Mouse (Mus musculus): ENCODE results near the gene Nat8f1. TPM values are rescaled to one million over a fixed set of nuclear protein-coding genes. Genes with fewer than 3 reads are reported as not detected.
"Not testable (repeated sequence)": the region's sequence is repeated elsewhere in the genome, so short reads cannot be mapped to it uniquely, and the experiment has no call there.

Nat8f1 gene
- total and polyA plus RNA-seq, 3 experiments = 39.2 to 85.2 (median 43.6) TPM

DNA sequence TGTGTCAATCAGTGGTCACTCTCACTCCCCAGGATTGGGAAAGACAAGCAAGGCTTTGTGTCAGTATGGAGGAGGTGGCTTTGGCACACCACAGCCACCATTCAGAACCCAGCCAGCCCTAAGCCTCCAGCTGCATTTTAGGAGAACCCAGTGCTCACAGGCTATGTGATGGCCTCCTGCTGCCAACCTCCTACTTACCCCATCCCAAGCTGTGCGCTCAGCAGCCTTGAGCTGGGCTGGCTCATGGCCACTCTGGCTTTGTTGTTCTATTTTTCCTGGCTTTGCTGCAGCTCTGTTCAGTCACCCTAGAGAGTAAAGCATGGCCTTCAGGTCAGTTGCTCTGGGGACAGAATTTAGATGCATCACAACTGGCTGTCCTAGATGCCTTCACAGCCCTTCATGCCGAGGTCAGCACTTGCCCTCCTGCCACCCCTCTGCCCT lies 8.6 kb downstream of the Nat8f1 start:
- peak; percentile 89 for DNase-seq

DNA sequence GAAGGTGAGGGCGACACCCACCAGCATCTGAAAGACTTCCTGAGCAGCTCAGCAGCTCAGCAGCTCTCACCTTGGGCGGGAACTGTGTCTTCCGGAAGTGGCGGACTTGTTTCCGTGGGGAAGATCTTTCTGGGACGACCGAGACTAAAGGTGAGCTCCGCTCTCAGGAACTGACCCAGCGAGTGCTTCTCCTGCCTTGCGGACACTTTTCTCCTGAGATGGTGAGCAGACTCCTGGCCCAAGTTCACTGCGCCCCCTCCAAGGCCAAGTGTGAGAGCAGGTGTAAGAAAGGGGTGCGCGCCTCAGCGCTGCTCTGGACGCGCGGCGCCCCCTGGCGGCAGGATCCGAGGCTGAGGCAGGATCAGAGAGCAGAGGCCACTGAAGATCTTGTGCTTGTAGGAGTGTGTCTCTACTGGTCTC lies 10.8 kb downstream of the Nat8f1 start, which contains the start of gene Nat8f4:
Gene Nat8f4, minus strand, starts transcription at position 243 of the 420 bp plus-strand sequence.
- peak; percentile 90 for DNase-seq

DNA sequence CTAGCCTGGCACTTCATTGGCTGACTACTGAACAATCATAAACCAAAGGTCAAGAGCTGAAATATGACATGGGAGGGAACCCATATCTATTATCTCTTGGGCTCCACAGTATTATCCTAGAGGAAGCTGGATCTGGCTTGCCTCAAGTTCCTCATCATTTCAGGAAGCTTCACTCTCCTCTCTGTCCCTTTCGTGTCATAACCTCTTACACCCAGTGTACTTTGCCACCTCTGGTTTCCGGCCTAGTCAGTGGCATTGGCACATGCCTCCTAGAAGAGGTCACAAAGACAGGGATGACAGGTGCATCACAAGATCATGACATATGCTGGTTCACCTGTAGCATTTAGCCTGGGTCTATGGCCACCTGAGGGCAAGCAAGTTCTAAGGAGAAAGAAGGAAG lies 13.2 kb downstream of the Nat8f1 start:
- no peak for DNase-seq

DNA sequence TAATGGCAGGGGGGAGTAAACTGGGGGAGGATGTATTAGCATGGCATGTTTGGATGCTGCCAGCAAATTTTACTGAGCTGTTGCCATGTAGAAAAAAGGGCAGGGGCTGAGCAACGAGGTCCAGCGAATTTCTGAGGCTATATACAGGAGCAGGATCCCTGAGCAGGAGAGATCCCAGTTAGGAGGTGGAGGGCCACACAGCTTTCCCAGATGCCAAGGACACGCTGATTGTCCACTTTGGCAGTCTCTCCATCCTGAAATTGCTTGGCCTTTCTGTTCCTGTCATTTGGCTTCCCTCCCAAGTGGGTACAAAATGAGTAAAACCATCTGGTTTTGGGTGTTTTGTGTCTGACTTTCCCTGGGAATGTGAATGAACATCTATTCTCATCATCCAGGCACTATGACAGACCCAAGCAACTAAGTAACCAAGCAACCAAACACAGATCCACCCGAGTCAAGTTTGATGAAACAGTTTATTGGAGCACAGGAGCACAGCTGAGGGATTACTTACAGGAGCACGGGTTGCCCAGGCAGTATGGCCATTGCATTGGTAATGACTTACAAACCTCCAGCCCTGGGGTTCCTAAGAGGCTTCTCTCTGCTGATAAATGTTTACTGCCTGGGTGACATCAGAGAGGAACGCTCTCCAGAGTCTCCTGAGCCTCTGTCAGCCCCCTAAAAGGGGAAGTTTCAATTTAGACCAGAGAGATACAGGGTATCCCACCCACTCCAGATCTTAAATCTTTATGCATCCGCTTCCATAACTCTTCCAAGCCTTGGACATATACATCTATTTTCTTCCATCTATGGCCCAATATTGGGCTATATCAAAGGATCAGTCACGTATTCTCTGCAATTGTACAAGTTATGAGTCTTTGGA lies 16.7 kb downstream of the Nat8f1 start:
- peak; percentile 61 for DNase-seq

DNA sequence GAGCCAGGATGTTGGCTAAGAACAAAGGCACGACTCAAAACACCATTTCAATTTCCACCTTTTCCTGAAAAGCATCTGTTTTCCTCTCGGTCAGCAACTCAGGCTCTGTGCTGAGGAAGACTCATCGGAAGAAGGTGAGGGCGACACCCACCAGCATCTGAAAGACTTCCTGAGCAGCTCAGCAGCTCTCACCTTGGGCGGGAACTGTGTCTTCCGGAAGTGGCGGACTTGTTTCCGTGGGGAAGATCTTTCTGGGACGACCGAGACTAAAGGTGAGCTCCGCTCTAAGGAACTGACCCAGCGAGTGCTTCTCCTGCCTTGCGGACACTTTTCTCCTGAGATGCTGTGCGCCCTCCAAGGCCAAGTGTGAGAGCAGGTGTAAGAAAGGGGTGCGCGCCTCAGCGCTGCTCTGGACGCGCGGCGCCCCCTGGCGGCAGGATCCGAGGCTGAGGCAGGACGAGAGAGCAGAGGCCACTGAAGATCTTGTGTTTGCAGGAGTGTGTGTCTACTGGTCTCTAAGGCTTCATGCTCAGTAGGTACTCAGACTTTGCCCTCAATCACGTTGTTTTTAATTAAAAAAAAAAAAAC lies 20.3 kb downstream of the Nat8f1 start:
- not testable (repeated sequence) for DNase-seq

DNA sequence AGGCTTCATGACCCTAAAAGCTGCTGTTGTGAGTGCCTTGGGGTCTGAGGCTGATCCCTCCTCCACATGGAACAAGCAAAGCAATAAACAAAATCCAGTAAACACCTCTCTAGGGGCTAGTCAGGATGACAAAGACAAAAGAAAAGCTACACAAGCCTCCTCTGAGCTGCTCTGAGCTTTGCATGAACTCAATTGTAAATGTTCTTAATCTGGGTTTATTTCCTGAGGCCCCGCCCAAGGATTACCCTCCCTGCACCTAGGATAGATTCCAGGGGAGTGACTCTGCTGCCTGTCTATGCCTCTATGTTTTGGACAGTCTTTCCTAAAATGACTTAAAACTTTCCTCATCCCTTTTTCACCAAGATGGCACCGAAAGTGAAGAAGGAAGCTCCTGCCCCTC lies 26.5 kb downstream of the Nat8f1 start:
- no peak for DNase-seq

DNA sequence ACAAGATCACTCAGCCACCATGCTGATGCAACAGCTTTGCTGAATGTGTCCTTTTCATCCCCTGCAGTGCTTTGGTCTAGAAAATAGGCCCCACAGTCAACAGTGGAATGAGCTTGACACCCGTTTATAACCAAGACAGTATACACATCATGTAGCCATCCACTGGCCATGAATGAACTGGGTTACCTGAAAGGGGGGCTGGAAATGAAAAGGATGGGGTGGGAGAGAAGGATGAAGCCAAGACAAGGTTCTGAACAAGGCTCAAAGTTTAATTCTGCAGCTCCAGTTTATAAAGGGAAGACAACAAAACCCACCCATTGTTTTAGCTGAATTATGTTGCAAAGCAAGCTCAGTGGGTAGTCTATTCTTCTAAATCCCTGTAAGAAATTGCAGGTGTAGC lies 31.2 kb downstream of the Nat8f1 start:
- DNase-seq = no peak

DNA sequence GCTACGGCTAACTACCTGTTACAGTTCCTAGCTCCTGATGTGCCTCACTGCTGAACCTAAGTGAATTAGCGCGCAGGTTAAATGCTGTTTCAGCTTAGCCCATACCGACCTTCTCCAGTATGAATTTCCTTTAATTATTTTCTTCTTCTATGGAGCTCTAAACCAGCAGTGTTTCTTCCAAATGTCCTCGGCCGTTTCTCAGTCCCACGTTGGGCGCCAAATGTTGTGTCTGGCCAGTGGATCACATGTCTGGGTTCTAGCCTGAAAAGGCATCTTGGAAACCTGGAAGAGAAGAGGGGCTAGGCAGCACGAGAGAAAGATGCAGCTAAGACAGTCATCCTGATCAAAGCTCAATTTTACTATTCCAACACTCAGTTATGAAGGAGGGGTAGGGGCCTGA lies 32.2 kb downstream of the Nat8f1 start:
- DNase-seq = not testable (repeated sequence)

DNA sequence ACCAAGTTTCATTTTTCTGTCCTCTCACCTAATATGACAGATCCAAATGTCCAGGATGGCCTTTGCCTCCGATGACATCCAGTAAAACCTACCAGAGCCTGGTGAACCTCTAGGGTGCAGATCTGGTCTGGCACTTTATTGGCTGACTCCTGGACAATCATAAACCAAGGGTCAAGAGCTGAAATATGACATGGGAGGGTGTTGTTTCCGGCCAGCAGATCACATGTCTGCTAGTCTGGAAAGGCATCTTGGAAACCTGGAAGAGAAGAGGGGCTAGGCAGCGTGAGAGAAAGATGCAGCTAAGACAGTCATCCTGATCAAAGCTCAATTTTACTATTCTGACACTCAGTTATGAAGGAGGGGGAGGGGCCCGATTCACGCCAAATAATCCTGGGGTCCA lies 46.5 kb downstream of the Nat8f1 start, which contains the start of gene Nat8f2:
Gene Nat8f2, minus strand, starts transcription at position 153 of the 400 bp plus-strand sequence.
- DNase-seq = peak; percentile 9

DNA sequence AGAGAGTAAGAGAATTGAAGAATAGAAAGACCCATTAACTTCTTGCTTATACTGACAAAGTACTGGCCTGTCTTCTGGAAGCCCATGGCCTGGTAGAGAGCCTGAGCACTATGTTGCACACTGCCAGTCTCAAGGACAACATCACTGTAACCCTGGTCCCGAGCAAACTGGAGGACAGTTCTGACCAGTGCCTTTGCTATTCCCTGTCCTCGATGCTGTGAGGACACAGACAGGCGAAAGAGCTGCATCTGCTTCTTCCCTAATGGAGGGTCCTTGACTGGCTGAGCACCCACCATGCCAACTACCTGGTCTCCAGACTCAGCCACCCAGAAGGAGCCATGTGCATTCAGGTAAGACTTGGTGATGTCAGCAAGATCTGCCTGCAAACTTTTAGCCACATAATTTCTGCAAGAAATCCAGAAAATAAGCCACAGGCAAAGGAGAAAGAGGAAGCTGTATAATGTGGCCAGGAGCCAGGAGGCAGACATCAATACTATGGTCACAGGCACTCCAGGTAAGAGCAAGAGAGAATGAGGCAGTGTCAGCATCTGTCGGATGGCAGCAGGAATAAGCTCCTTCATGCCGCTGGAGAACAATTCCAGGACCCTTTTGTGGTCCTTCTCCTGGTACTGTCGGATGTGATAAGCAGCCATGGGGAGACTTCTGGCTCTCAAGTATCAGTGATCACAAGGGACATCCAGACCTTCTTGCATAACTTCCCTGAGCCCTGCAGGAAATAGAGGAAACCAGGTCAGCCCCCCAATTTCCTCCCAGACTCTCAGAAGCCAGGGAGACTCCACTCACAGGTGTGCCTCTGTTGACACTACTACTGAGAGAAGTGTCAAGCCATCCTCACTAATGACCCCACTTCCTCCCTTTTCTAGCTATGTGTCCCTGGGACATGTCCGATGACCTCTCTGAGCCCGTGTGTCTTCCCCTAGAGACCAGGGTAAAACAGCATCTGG lies 47.5 kb downstream of the Nat8f1 start:
- peak; percentile 52 for DNase-seq

DNA sequence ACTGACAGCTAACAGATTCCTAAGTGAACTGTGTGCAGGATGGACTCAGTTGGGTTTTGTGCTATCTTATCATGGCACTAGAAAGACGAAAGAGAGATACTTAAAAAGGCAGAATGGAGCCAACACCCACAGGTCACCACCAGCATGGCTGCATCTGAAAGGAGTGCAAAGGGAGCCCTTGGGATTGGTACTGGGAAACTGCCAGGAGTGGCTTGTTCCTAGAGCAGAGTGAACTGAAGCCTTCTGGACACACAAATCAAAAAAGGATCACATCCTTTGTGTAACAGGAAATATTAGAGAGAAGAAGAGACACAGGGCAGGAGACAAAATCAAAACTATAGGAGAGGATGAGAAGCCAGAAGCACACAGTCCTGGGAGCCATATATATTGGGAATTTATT lies 48.5 kb downstream of the Nat8f1 start:
- not testable (repeated sequence) for DNase-seq

DNA sequence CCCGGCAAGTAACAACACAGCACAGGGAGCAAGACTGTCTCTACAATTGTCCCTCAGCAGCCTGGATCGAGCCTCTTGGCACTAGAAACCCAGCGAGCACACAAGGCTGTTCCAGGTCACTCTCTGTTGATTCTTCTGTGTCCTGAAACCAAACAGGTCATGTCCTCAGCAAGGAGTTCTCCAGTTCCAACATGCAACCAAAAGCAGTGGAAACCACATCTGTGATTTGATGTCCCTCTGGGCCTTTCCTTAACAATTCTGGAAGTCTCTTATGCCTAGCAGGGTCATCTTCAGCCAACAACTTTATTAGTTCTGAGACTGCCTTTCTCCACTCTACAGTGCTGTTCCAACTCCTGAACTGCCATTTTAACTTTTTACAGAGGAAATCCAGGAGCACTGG lies 49.3 kb downstream of the Nat8f1 start:
- peak; percentile 6 for DNase-seq

DNA sequence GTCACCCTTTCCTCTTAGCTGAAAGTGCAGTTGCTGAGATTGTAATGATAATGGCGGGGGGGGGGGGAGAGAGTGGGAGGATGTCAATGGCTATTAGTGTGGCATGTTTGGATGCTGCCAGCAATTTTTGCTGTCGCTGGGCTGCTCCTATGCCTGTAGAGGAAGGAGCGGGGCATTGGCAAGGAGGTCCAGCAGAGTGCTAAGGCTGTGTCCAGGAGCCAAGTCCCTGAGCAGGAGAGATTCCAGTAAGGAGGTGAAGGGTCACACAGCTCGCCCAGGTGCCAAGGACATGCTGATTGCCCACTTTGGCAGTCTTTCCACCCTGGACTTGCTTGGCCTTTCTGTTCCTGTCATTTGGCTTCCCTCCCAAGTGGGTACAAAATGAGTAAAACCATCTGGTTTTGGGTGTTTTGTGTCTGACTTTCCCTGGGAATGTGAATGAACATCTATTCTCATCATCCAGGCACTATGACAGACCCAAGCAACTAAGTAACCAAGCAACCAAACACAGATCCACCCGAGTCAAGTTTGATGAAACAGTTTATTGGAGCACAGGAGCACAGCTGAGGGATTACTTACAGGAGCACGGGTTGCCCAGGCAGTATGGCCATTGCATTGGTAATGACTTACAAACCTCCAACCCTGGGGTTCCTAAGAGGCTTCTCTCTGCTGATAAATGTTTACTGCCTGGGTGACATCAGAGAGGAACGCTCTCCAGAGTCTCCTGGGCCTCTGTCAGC lies 50.4 kb downstream of the Nat8f1 start:
- DNase-seq = peak; percentile 58

DNA sequence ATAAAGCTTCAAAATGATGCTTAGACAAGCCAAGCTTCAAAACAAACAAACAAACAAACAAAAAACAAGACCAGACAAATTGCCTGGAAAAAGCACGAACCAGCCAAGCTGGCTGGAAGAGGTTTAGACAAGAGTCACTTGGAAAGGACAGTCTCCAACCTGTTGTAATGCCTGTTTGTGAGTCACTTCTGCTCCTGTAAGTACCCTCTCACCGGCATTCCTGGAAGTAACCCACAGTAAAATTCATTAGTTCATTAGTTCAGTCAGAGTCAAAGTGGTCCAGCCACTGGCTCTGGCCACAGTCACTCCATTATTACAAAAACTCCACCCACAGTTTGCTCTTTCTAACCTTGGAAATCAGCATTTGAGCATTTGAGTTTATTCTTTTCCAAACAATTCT lies 51.6 kb downstream of the Nat8f1 start:
- DNase-seq = no peak

DNA sequence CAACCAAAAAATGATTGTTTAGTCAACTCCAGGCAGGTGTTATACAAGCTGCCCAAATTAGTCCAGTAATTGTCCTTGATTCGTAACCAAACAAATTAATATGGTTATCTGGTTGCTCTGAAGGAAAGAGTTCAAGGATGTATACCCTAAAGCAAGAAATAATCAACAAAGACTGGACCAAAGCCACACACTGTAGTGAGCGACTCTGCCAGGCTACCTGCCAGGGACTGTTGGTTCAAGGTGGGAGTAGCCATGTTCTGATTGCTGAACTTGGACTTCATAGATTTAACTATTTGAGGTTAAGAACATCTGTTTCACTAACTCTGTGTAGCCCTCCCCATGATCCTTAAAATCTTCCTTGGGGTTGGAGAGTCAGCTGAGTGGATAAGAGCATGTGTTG lies 52.4 kb downstream of the Nat8f1 start:
- peak; percentile 34 for DNase-seq

DNA sequence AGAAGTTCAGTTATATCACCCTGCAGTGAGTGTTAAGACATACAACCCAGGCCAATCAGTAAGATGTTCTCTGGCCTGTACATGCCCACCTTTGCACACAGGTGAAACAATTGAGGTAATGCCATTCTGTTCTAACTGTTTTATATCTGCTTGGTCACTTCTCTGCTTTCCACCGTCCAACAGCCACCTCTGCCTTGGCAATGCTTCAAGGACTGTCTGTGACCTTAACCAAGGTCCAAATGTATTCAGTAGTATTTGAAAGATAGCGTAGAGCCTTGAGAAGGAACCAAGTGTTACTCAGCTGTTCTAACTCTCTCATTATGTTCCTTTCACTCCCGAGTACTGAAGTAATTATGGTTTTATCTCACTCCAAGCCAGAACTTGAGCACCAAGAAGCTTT lies 52.9 kb downstream of the Nat8f1 start:
- peak; percentile 89 for DNase-seq

DNA sequence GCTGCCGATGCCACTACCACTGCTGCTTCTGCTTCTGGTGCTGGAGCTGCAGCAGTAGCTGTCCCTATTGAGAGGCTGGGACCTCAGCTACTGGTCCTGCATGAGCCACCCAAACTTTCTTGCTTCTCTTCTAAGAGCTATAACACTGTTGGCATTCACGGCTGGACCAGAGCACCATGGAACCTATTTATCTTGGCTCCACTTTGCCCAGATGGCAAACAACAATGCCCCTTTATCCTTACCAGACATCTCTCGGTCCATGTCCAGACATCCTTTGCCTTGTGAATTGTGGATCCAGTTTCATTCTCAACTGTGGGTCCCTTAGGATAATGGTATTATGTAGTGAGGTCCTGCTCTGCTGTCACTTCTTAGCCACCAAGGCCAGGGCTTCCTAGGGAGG lies 54.2 kb downstream of the Nat8f1 start:
- no peak for DNase-seq
